Mouse (Mus musculus) CH12.LX (cell line): ENCODE measurements at regions not wholly inside any gene's neighbourhood (a gene's known extent, or its start where the extent isn't known, plus 50 kb on each side); places are given as distances from the start of the nearest gene placed in this dataset.

Source experiments
- DNase-seq: peaks from one replicate; pipeline ENCODE4 v3.0.0-alpha.2; 2013; ENCODE audit errors: extremely low read depth
- H3K27ac ChIP-seq: 2 replicates; pipeline ENCODE4 v1.5.1; 2012; ENCODE audit warnings: low read depth, mild to moderate bottlenecking, control low read depth, moderate library complexity; ENCODE audit not compliant: insufficient read depth
- H3K27me3 ChIP-seq: replicated peaks from 2 replicates; pipeline ENCODE3; 2012; ENCODE audit warnings: inconsistent platforms
- H3K36me3 ChIP-seq, 2 experiments: replicated peaks in 1 of 2; 2 replicates each; pipeline versions ENCODE3 to v1.6.1; 2012; ENCODE audit warnings: inconsistent platforms in 1 of 2, low read length in 1 of 2, mild to moderate bottlenecking in 1 of 2, mixed read lengths in 1 of 2, moderate library complexity in 1 of 2; ENCODE audit not compliant: control insufficient read depth in 1 of 2, insufficient read depth in 1 of 2
- H3K4me1 ChIP-seq, 2 experiments: 2 replicates each; pipeline ENCODE4 v1.6.1; 2012; ENCODE audit warnings: inconsistent platforms in 1 of 2, moderate library complexity in 1 of 2; ENCODE audit not compliant: insufficient read depth in 2 of 2, control insufficient read depth in 1 of 2
- H3K4me2 ChIP-seq: 2 replicates; pipeline ENCODE4 v1.6.1; 2012; ENCODE audit warnings: low read depth, mild to moderate bottlenecking, control low read depth; ENCODE audit not compliant: poor library complexity, insufficient read depth, severe bottlenecking
- H3K4me3 ChIP-seq, 3 experiments: fragments of 150-350 bp in 1 of 3; sonication (generic) in 1 of 3; replicated peaks in 1 of 3; 2 replicates each; pipeline versions ENCODE3 to v1.5.1; 2011 to 2012; ENCODE audit warnings: low read depth in 2 of 3, low read length in 2 of 3, mild to moderate bottlenecking in 2 of 3, moderate library complexity in 2 of 3, control low read depth in 1 of 3, improper control_type of control experiment in 1 of 3, inconsistent platforms in 1 of 3, mixed read lengths in 1 of 3; ENCODE audit not compliant: poor library complexity in 1 of 3
- H3K79me2 ChIP-seq: replicated peaks from 2 replicates; pipeline ENCODE4 v1.6.1; 2012; ENCODE audit warnings: mild to moderate bottlenecking, moderate library complexity; ENCODE audit not compliant: control insufficient read depth, poor library complexity, insufficient read depth, severe bottlenecking; ENCODE audit errors: extremely low read depth
- H3K9ac ChIP-seq: 2 replicates; pipeline ENCODE4 v1.6.1; 2012; ENCODE audit warnings: low read depth, mild to moderate bottlenecking, control low read depth, moderate library complexity; ENCODE audit not compliant: insufficient read depth
- H3K9me3 ChIP-seq: replicated peaks from 2 replicates; pipeline ENCODE3; 2012; ENCODE audit warnings: low read length, inconsistent platforms, mixed read lengths
- BHLHE40 ChIP-seq: IDR thresholded peaks from 2 replicates; pipeline ENCODE4 v1.6.1; 2011; ENCODE audit warnings: mild to moderate bottlenecking, low read depth, low read length, improper control_type of control experiment
- CHD2 ChIP-seq: IDR thresholded peaks from 2 replicates; pipeline ENCODE4 v1.6.1; 2011; ENCODE audit warnings: low read length, improper control_type of control experiment
- E2F4 ChIP-seq: IDR thresholded peaks from 2 replicates; pipeline ENCODE4 v1.6.1; 2011; ENCODE audit warnings: low read depth, low read length, improper control_type of control experiment; ENCODE audit not compliant: insufficient replicate concordance
- EP300 ChIP-seq: IDR thresholded peaks from 2 replicates; pipeline ENCODE4 v1.6.1; 2011; ENCODE audit warnings: low read length, improper control_type of control experiment
- GABPA ChIP-seq: IDR thresholded peaks from 2 replicates; pipeline ENCODE4 v1.6.1; 2012; ENCODE audit warnings: low read depth, low read length, improper control_type of control experiment, inconsistent platforms; ENCODE audit not compliant: insufficient replicate concordance
- JUND ChIP-seq: conservative IDR thresholded peaks from 2 replicates; pipeline ENCODE4 v1.6.1; 2011; ENCODE audit warnings: low read depth, low read length, improper control_type of control experiment
- KAT2A ChIP-seq: IDR thresholded peaks from 2 replicates; pipeline ENCODE4 v1.6.1; 2012; ENCODE audit warnings: low read length, improper control_type of control experiment, inconsistent platforms; ENCODE audit not compliant: insufficient replicate concordance
- MAFK ChIP-seq: IDR thresholded peaks from 2 replicates; pipeline ENCODE4 v1.6.1; 2011; ENCODE audit warnings: low read length, improper control_type of control experiment; ENCODE audit not compliant: insufficient replicate concordance
- MAZ ChIP-seq: IDR thresholded peaks from 2 replicates; pipeline ENCODE4 v1.6.1; 2012; ENCODE audit warnings: low read depth, mild to moderate bottlenecking, inconsistent platforms, low read length, improper control_type of control experiment, moderate library complexity
- MEF2A ChIP-seq: IDR thresholded peaks from 2 replicates; pipeline ENCODE4 v1.6.1; 2014; ENCODE audit warnings: low read depth, mild to moderate bottlenecking, inconsistent platforms, low read length, improper control_type of control experiment, borderline replicate concordance
- POLR2A ChIP-seq: IDR thresholded peaks from 2 replicates; pipeline ENCODE4 v1.6.1; 2011; ENCODE audit warnings: low read depth, mild to moderate bottlenecking, improper control_type of control experiment, low read length
- RAD21 ChIP-seq: IDR thresholded peaks from 2 replicates; pipeline ENCODE4 v1.6.1; 2011; ENCODE audit warnings: low read depth, mild to moderate bottlenecking, low read length, improper control_type of control experiment, moderate library complexity
- SIN3A ChIP-seq: IDR thresholded peaks from 2 replicates; pipeline ENCODE4 v1.6.1; 2012; ENCODE audit warnings: low read length, improper control_type of control experiment, inconsistent platforms
- SMC3 ChIP-seq: IDR thresholded peaks from 2 replicates; pipeline ENCODE4 v1.6.1; 2011; ENCODE audit warnings: low read depth, low read length, improper control_type of control experiment
- UBTF ChIP-seq: IDR thresholded peaks from 2 replicates; pipeline ENCODE4 v1.6.1; 2012; ENCODE audit warnings: low read depth, mild to moderate bottlenecking, inconsistent platforms, low read length, improper control_type of control experiment, moderate library complexity
- USF1 ChIP-seq: IDR thresholded peaks from 2 replicates; pipeline ENCODE4 v1.6.1; 2014; ENCODE audit warnings: low read depth, mild to moderate bottlenecking, inconsistent platforms, low read length, improper control_type of control experiment
- USF2 ChIP-seq: conservative IDR thresholded peaks from 2 replicates; pipeline ENCODE4 v1.6.1; 2011; ENCODE audit warnings: low read depth, low read length, improper control_type of control experiment
- ZC3H11A ChIP-seq: IDR thresholded peaks from 2 replicates; pipeline ENCODE4 v1.6.1; 2012; ENCODE audit warnings: low read depth, mild to moderate bottlenecking, inconsistent platforms, low read length, improper control_type of control experiment
- dilution Hi-C: fragments of 300-500 bp; cut with MboI; formaldehyde crosslinking; loops from 2 replicates; pipeline ENCODE4 v1.14.3; 2020; ENCODE audit warnings: low sequenced_read_pairs; ENCODE audit not compliant: extremely low pct_unique_long_range_greater_than_20kb, extremely low pct_ligation_motif_present
- in situ Hi-C: fragments of 300-500 bp; cut with MboI; formaldehyde crosslinking; loops from 3 replicates; pipeline ENCODE4 v1.14.3; 2019; ENCODE audit warnings: low sequenced_read_pairs, low pct_ligation_motif_present, low pct_unique_long_range_greater_than_20kb, mixed read lengths

- Histone ChIP-seq H3K4me2 (no peak overlapping the region), H3K4me3 (no peak overlapping the region), H3K27ac (no peak overlapping the region), H3K27me3 (peaks cover 14% of the 10 kb centered on the region), H3K4me1 (peaks cover 0 to 3% of the 10 kb centered on the region in 2 experiments; a peak in 1 of 4 replicates), H3K9ac (no peak overlapping the region), H3K79me2 (no peaks in the 10 kb centered on the region), H3K36me3 (no peaks in the 10 kb centered on the region), H3K9me3 (no peaks in the 10 kb centered on the region)
- dilution Hi-C loops (no loop called here), in situ Hi-C loops (no loop called here)
- TF ChIP-seq GABPA = no peak
- no peak for TF ChIP-seq POLR2A
- TF ChIP-seq RAD21 = no peak
- no peak for TF ChIP-seq E2F4
- DNase-seq = no peak
These were observed 334.6 kb downstream of the Sv2b start for GRCm38 (mm10) chr7:74974448-74974847.

GRCm38 (mm10) chr7:74944421-74945098, 364.5 kb downstream of the Sv2b start:
- Histone ChIP-seq H3K27me3 (peaks cover 24% of the 10 kb centered on the region), H3K9me3 (no peaks in the 10 kb centered on the region), H3K36me3 (no peaks in the 10 kb centered on the region), H3K79me2 (no peaks in the 10 kb centered on the region), H3K9ac (no peak overlapping the region), H3K4me2 (no peak overlapping the region), H3K27ac (no peak overlapping the region), H3K4me3 (no peak overlapping the region), H3K4me1 (no peaks in the 10 kb centered on the region)
- in situ Hi-C loops (no loop called here), dilution Hi-C loops (no loop called here)
- no peak for TF ChIP-seq USF2
- no peak for TF ChIP-seq MAZ
- no peak for TF ChIP-seq BHLHE40
- TF ChIP-seq EP300 = no peak
- no peak for TF ChIP-seq MEF2A
- TF ChIP-seq SIN3A = no peak
- TF ChIP-seq ZC3H11A = no peak
- TF ChIP-seq USF1 = no peak
- no peak for TF ChIP-seq CHD2
- no peak for TF ChIP-seq E2F4
- no peak for TF ChIP-seq JUND
- TF ChIP-seq UBTF = no peak
- TF ChIP-seq MAFK = no peak
- no peak for TF ChIP-seq KAT2A
- TF ChIP-seq SMC3 = no peak
- DNase-seq = no peak
